10 mouse cellular contexts compared by ENCODE assay signal in genomic region chr6:17750041-17750660, GRCm38 (mm10). TPM values are rescaled to one million over a fixed set of nuclear protein-coding genes. Genes with fewer than 3 reads are reported as not detected.
A peak's percentile ranks its signal among the peaks of the same experiment; 100 is the strongest.
DNase-seq lines count a peak whose midpoint lies in the region; ATAC-seq and TF ChIP-seq lines count a peak whose summit lies in the region.
"Had no signal": no experiment of that assay in that cellular context is flagged by ENCODE, and none has a peak within 500 bp of the region (broad histone marks: within the 10 kb centered on the region; RNA-seq: fewer than 3 reads in every experiment).

No protein-coding gene starts in this region.

- no peak for ATAC-seq in embryonic facial prominence, embryonic 11.5 days (replicated peaks; ENCODE audit: insufficient number of reproducible peaks, low FRiP score, low TSS enrichment, low read depth)
- ATAC-seq in midbrain, postnatal 0 days (ENCODE audit: low FRiP score): no peak
- ATAC-seq in megakaryocyte-erythroid progenitor cell, adult 5-6 weeks (replicated peaks; ENCODE audit: low FRiP score, low TSS enrichment, poor library complexity, severe bottlenecking): no peak; the same call in 1 of the 2 replicates
- no peak for ATAC-seq in intestine, embryonic 15.5 days

- H3K9ac ChIP-seq in embryonic facial prominence, embryonic 11.5 days (replicated peaks; ENCODE audit: low read length): no peak overlapping the region
- peak overlapping the region; percentile 78 for H3K9ac ChIP-seq in midbrain, postnatal 0 days (replicated peaks; ENCODE audit: low read length, poor library complexity, severe bottlenecking)
- no peak overlapping the region for H3K9ac ChIP-seq in intestine, embryonic 15.5 days
- H3K9ac ChIP-seq: stomach, embryonic 15.5 days had no signal

- no peak for TF ChIP-seq CTCF in left cerebral cortex, adult 2 months (IDR thresholded peaks at IDR 0.05)
- TF ChIP-seq CTCF in midbrain, postnatal 0 days (IDR thresholded peaks at IDR 0.05): no peak

- peak overlapping the region; percentile 89 for H3K27ac ChIP-seq in left cerebral cortex, adult 2 months
- no peak overlapping the region for H3K27ac ChIP-seq in embryonic facial prominence, embryonic 11.5 days (replicated peaks; ENCODE audit: low read depth, low read length)
- peak overlapping the region; percentile 96 for H3K27ac ChIP-seq in hindbrain, embryonic 10.5 days
- H3K27ac ChIP-seq in midbrain, postnatal 0 days (ENCODE audit: low read depth, low read length): peak overlapping the region; percentile 97
- H3K27ac ChIP-seq in intestine, embryonic 15.5 days: no peak overlapping the region
- H3K27ac ChIP-seq: stomach, embryonic 15.5 days had no signal

- no peaks in the 10 kb centered on the region for H3K36me3 ChIP-seq in embryonic facial prominence, embryonic 11.5 days (replicated peaks; ENCODE audit: control insufficient read depth, insufficient read depth, low read depth, low read length)
- H3K36me3 ChIP-seq in hindbrain, embryonic 10.5 days: no peaks in the 10 kb centered on the region
- no peaks in the 10 kb centered on the region for H3K36me3 ChIP-seq in midbrain, postnatal 0 days (ENCODE audit: insufficient read depth, low read length)
- no peaks in the 10 kb centered on the region for H3K36me3 ChIP-seq in intestine, embryonic 15.5 days
- H3K36me3 ChIP-seq: stomach, embryonic 15.5 days had no signal

- H3K4me3 ChIP-seq in left cerebral cortex, adult 2 months: peak overlapping the region; percentile 76
- no peak overlapping the region for H3K4me3 ChIP-seq in embryonic facial prominence, embryonic 11.5 days (ENCODE audit: low read depth, low read length)
- H3K4me3 ChIP-seq in hindbrain, embryonic 10.5 days: peak overlapping the region; percentile 62
- peak overlapping the region; percentile 53 for H3K4me3 ChIP-seq in midbrain, postnatal 0 days (ENCODE audit: low read depth, low read length)
- H3K4me3 ChIP-seq in intestine, embryonic 15.5 days (replicated peaks): no peak overlapping the region

- peak overlapping the region; percentile 1 for H3K4me2 ChIP-seq in embryonic facial prominence, embryonic 11.5 days (ENCODE audit: low read depth, low read length)
- H3K4me2 ChIP-seq in midbrain, postnatal 0 days (ENCODE audit: low read depth, low read length, poor library complexity, severe bottlenecking): peak overlapping the region; percentile 67
- no peak overlapping the region for H3K4me2 ChIP-seq in intestine, embryonic 15.5 days (replicated peaks)

- no peaks in the 10 kb centered on the region for H3K4me1 ChIP-seq in embryonic facial prominence, embryonic 11.5 days (ENCODE audit: control insufficient read depth, insufficient read depth, low read length)
- H3K4me1 ChIP-seq in hindbrain, embryonic 10.5 days (replicated peaks): peaks cover 30% of the 10 kb centered on the region
- H3K4me1 ChIP-seq in midbrain, postnatal 0 days (ENCODE audit: insufficient read depth, low read length): peaks cover 3% of the 10 kb centered on the region; the same call in 1 of the 2 replicates
- 0 out of 2 replicates have a peak, but pooled peaks cover 5% of the 10 kb centered on the region for H3K4me1 ChIP-seq in intestine, embryonic 15.5 days (replicated peaks)
- H3K4me1 ChIP-seq: stomach, embryonic 15.5 days had no signal

- intact Hi-C loops in left cerebral cortex, adult 2 months (cut with DNase I): no loop called here
- intact Hi-C loops in left cerebral cortex, postnatal 14 days (cut with DNase I): no loop called here

- no peaks in the 10 kb centered on the region for H3K27me3 ChIP-seq in embryonic facial prominence, embryonic 11.5 days (ENCODE audit: control insufficient read depth, insufficient read depth, low read length)
- no peaks in the 10 kb centered on the region for H3K27me3 ChIP-seq in hindbrain, embryonic 10.5 days (ENCODE audit: insufficient read depth, poor library complexity, severe bottlenecking)
- no peaks in the 10 kb centered on the region for H3K27me3 ChIP-seq in midbrain, postnatal 0 days (ENCODE audit: insufficient read depth, low read length)
- H3K27me3 ChIP-seq in intestine, embryonic 15.5 days (replicated peaks): no peaks in the 10 kb centered on the region
- H3K27me3 ChIP-seq: stomach, embryonic 15.5 days had no signal

- H3K9me3 ChIP-seq in embryonic facial prominence, embryonic 11.5 days (replicated peaks; ENCODE audit: control insufficient read depth, low read length): no peaks in the 10 kb centered on the region
- H3K9me3 ChIP-seq in hindbrain, embryonic 10.5 days: no peaks in the 10 kb centered on the region
- H3K9me3 ChIP-seq in midbrain, postnatal 0 days (ENCODE audit: low read length): no peaks in the 10 kb centered on the region
- H3K9me3 ChIP-seq in intestine, embryonic 15.5 days: no peaks in the 10 kb centered on the region
- H3K9me3 ChIP-seq: stomach, embryonic 15.5 days had no signal

- 76% methylated on average over 9 of the region's 9 CpGs for WGBS in embryonic facial prominence, embryonic 11.5 days
- 62% methylated on average over 9 of the region's 9 CpGs for WGBS in hindbrain, embryonic 10.5 days
- 28% methylated on average over 9 of the region's 9 CpGs for WGBS in midbrain, postnatal 0 days
- 73% methylated on average over 9 of the region's 9 CpGs for WGBS in intestine, embryonic 15.5 days

- no peak for DNase-seq in left cerebral cortex, adult 2 months (ENCODE audit: extremely low spot score in 1 of 2, low spot score in 2 of 2)
- DNase-seq in left cerebral cortex, postnatal 14 days (ENCODE audit: low spot score in 2 of 2): no peak
- DNase-seq in embryonic facial prominence, embryonic 11.5 days (ENCODE audit: low spot score): no peak
- DNase-seq in hindbrain, embryonic 10.5 days (ENCODE audit: low spot score): no peak
- DNase-seq in midbrain, postnatal 0 days (ENCODE audit: low spot score): no peak
- DNase-seq in spleen, postnatal 14 days (ENCODE audit: low spot score in 2 of 2): no peak
- DNase-seq: lung, postnatal 10 days had no signal

RNA-seq across cellular contexts. Expression of gene St7, which starts 57.4 kb away (rescaled TPM):
- total RNA-seq in left cerebral cortex, adult 2 months (2021): 10 to 100 TPM; 35.1 to 42.4 TPM
- total RNA-seq in left cerebral cortex, postnatal 14 days (2021): 10 to 100 TPM; 36.8 to 38.5 TPM
- 25.5 and 26.6 TPM in 2 replicates for polyA plus RNA-seq in embryonic facial prominence, embryonic 11.5 days (2014; fragmentation: Nextera tagmentation; extraction: Ambion mirVana)
- polyA plus RNA-seq in hindbrain, embryonic 10.5 days (2016; fragmentation: Nextera tagmentation; extraction: Ambion mirVana): 22.8 and 34.8 TPM in 2 replicates
- total RNA-seq in midbrain, postnatal 0 days (2014; rRNA removed): 69.5 and 72.9 TPM in 2 replicates
- 35.9 and 39.4 TPM in 2 replicates for polyA plus RNA-seq in midbrain, postnatal 0 days (2015; fragmentation: Nextera tagmentation; extraction: Ambion mirVana)
- total RNA-seq in megakaryocyte-erythroid progenitor cell, adult 5-6 weeks (2014; fragmentation: Nextera tagmentation): 43.4 and 60.5 TPM in 2 replicates
- 38.4 and 38.6 TPM in 2 replicates for total RNA-seq in megakaryocyte-erythroid progenitor cell, adult 5-6 weeks (2017)
- polyA plus RNA-seq in intestine, embryonic 15.5 days (2015; fragmentation: Nextera tagmentation; extraction: Ambion mirVana): 23.7 and 26.0 TPM in 2 replicates

Comparison
In these comparisons a context has a peak if more than half of its experiments do, and no peak if none do; other contexts are left out.
1. H3K27ac ChIP-seq: peak in left cerebral cortex, adult 2 months (single experiment), hindbrain, embryonic 10.5 days (single experiment) and midbrain, postnatal 0 days (single experiment); none in embryonic facial prominence, embryonic 11.5 days (single experiment) and intestine, embryonic 15.5 days (single experiment).
2. H3K4me3 ChIP-seq: peak in left cerebral cortex, adult 2 months (single experiment), hindbrain, embryonic 10.5 days (single experiment) and midbrain, postnatal 0 days (single experiment); none in embryonic facial prominence, embryonic 11.5 days (single experiment) and intestine, embryonic 15.5 days (single experiment).